Mouse (Mus musculus) ovary, adult 10 weeks (tissue): ENCODE results near the gene Cracr2b. TPM values are rescaled to one million over a fixed set of nuclear protein-coding genes. Genes with fewer than 3 reads are reported as not detected.

ENCODE experiments used
- polyA plus RNA-seq: library from polyadenylated mRNA; stranded (reverse); fragments of 350-450 nt; fragmentation: Illumina TruSeq; extraction: RNeasy Lipid Tissue Mini Kit (QIAGEN cat#74804); gene quantifications from one replicate; pipeline ENCODE4 v1.2.3, GENCODE M21; 2014

Gene Cracr2b
- polyA plus RNA-seq, result not detected

DNA sequence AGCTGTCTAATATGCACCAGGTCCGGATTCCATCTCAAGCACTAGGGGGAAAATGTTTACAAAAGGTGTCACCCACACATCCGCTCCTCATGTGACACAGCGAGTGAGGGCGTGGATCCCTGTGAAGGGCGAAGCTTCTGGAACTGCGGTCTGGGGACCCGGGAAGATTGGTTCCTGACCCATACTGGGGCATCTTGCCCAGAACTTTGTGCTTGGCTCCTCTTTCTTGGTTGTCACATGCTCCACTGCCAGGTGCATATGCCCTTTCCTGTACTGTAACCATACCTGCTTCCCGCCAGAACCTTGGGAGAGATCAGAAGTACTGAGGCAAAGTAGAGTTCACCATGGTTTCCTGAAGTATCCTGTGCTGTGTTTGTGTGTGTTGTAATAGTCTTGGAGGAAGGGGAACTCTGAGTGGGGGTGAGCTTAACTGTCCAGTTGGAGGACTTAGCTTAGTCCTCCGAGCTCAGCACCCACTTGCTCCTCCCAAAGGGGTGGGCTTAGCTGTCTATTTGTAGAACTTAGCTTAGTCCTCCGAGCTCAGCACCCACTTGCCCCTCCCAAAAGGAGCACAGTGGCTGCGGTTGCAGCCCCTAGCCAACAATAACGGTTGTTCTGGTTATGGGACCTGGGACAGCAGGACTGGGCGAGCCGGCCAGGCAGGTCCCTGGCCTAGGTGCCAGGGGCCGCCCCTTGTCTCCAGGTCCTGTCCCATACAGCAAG lies at the start of gene Cracr2b:
Cracr2b (plus strand) TSS at position 704 of the 723 bp plus-strand sequence.

GRCm38 (mm10) chr7:141413809-141414584 lies 46.9 kb upstream of the Cracr2b start, which contains the start of gene Gatd1:
Gatd1 (minus strand) TSS chr7:141414136.

GRCm38 (mm10) chr7:141429310-141429709 lies 31.6 kb upstream of the Cracr2b start, which contains the start of gene Cend1:
Cend1 (minus strand) TSS chr7:141429491.

DNA sequence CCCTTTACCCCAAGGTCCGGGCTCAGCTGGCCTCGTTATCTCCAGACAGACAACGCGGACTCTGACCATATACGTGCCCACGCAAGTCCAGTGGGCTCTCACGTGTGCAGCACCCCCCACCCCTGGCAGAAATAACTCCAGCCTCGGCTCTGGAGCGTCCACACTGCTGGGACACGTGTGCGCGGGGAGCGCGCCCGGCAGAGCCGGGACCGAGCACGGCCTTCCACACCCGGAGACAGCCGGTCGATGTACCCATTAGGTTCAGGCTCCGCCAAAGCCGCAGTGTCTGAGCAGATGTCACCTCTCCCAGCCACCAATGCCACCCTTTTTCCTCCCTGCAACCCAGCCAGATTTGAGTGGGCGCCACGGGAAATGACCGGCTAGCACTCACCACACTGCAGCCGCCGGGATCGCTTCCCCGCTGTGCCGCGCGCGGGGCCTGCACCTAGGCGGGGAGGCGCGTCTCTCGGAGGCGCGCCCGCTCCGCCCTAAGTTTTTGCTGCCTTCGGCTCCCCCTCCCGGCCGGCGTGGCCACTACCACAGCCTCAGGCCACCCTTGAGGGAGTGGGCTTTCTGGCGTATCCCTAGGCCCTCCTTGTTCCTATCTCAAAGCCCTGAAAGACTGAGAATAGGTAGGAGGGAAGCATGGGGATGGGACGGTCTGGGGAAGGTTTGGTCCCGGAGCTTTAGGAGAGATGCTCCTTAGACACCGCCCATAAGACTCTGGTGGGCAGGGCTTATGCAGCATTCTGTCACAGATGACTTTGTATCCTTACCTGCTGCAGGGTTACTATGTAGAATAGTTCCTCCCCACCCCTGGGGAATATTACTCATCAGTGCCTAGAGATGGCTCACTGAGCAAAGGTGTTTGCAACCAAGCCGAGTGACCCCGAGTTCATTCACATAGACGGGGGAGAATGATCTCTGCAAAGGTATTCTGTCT lies 23.4 kb upstream of the Cracr2b start, which contains the start of gene Slc25a22:
Slc25a22 (minus strand) TSS at position 715 of the 943 bp plus-strand sequence.

DNA sequence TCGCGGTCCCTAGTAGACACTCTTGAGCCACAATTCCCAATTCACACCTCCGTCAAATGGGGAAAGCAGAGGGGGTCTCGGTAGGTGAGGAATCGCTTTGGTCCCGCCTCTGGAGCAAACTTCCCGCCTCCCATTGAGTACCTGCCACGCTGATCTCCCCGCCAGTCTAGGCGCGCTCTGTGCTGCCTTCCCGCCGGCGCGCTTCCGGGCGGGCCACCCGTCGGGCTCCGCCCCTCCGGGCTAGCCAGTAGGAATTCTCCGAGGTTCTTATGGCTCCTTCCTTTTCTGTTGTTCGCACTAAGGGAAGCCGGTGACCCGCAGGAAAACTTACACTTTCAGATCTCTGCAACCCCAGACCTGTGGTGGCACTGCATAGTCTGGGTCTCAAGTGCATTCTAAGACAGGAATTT lies 17.1 kb upstream of the Cracr2b start, which contains the start of gene Pidd1:
Pidd1 (minus strand) TSS at position 198 of the 410 bp plus-strand sequence.

GRCm38 (mm10) chr7:141447110-141447991 lies 13.5 kb upstream of the Cracr2b start, which contains the start of gene Rplp2:
Rplp2 (plus strand) TSS chr7:141447370.

GRCm38 (mm10) chr7:141454967-141455551 lies 5.8 kb upstream of the Cracr2b start, which contains the start of gene Pnpla2:
Pnpla2 (plus strand) TSS chr7:141455198.

DNA sequence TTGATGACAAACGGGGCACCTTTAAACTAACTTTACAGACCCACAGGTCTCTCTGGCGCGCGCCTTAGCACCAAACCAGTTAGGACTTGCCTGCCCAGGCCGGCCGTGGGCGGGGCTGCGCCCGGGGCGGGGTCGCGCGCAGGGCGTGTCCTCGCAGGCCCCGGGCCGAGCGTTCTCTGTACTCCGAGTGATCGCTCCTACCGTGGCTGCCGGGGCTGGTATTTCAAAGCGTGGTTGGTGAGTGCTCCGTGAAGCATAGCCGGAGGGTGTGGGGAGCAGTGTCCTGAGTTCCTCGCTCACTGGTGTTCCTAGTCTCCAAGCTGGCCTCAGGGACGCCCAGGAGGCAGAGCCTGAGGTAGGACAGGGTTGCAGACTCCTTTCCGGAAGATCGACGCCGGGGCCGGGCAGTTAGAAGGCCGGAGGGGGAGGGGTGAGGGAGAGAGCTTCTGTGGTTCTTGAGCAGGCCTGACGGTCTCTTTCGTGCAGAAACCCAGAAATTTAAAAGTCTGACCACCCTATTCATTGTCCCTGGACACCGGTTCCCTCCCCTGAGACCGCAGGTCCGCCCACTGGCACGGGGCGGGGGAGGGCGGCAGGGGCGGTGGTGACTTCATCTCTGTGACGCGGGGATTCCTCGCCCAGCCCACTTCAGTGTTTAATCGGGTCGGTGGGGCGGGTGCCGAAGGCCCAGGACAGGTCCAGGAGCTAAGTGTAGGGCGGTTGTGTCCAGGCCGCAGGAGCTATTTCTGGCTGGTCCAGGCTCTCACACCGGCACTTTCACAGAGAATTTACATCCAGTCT lies 6.5 kb downstream of the Cracr2b start, which contains the start of gene Cd151:
Cd151 (plus strand) TSS at position 163 of the 801 bp plus-strand sequence.

GRCm38 (mm10) chr7:141475011-141475804 lies 14.3 kb downstream of the Cracr2b start, which contains the start of the genes Polr2l and Tspan4:
Polr2l (minus strand) TSS chr7:141475132.
Tspan4 (plus strand) TSS chr7:141475240.

Other genes with a start within 250 kb of the Cracr2b start
- not detected for gene Lmntd2, start 247.0 kb upstream of the Cracr2b start, polyA plus RNA-seq
- 0.80 TPM for gene Rassf7, start 245.2 kb upstream of the Cracr2b start, polyA plus RNA-seq
- 26.7 TPM for gene Phrf1, start 232.3 kb upstream of the Cracr2b start, polyA plus RNA-seq
- gene Irf7, start 194.6 kb upstream of the Cracr2b start, polyA plus RNA-seq, result 7.9 TPM
- gene Cdhr5, start 184.3 kb upstream of the Cracr2b start, polyA plus RNA-seq, result 1.1 TPM
- not detected for gene Sct, start 182.0 kb upstream of the Cracr2b start, polyA plus RNA-seq
- gene Drd4, start 169.1 kb upstream of the Cracr2b start, polyA plus RNA-seq, result not detected
- gene Deaf1, start 133.4 kb upstream of the Cracr2b start, polyA plus RNA-seq, result 1.5 TPM
- gene Tmem80, start 133.4 kb upstream of the Cracr2b start, polyA plus RNA-seq, result 9.4 TPM
- not detected for gene Eps8l2, start 122.2 kb upstream of the Cracr2b start, polyA plus RNA-seq
- 7.8 TPM for gene Taldo1, start 68.9 kb upstream of the Cracr2b start, polyA plus RNA-seq
- gene Gatd1, start 47.0 kb upstream of the Cracr2b start, polyA plus RNA-seq, result 15.2 TPM
- not detected for gene Cend1, start 31.6 kb upstream of the Cracr2b start, polyA plus RNA-seq
- gene Slc25a22, start 23.2 kb upstream of the Cracr2b start, polyA plus RNA-seq, result 0.46 TPM
- not detected for gene Pidd1, start 17.1 kb upstream of the Cracr2b start, polyA plus RNA-seq
- 15.0 TPM for gene Rplp2, start 13.7 kb upstream of the Cracr2b start, polyA plus RNA-seq
- 1.3 TPM for gene Pnpla2, start 5.9 kb upstream of the Cracr2b start, polyA plus RNA-seq
- gene Cd151, start 6.3 kb downstream of the Cracr2b start, polyA plus RNA-seq, result 45.2 TPM
- gene Polr2l, start 14.0 kb downstream of the Cracr2b start, polyA plus RNA-seq, result 2.4 TPM
- 6.2 TPM for gene Tspan4, start 14.1 kb downstream of the Cracr2b start, polyA plus RNA-seq
- gene Chid1, start 78.8 kb downstream of the Cracr2b start, polyA plus RNA-seq, result 3.6 TPM
- gene Ap2a2, start 101.1 kb downstream of the Cracr2b start, polyA plus RNA-seq, result 72.3 TPM
- gene Muc6, start 194.2 kb downstream of the Cracr2b start, polyA plus RNA-seq, result not detected
- not detected for gene Muc2, start 229.2 kb downstream of the Cracr2b start, polyA plus RNA-seq